Mouse (Mus musculus) cerebellum, adult (tissue): ENCODE measurements around the gene Slc22a1.

ENCODE experiments used
- ATAC-seq: cut with Nextera tagmentation; 2 replicates; pipeline ENCODE4 v1.9.2; 2017; ENCODE audit warnings: mild to moderate bottlenecking, moderate library complexity, mixed read lengths; ENCODE audit not compliant: insufficient number of reproducible peaks, low FRiP score, low TSS enrichment

Gene Slc22a1

DNA sequence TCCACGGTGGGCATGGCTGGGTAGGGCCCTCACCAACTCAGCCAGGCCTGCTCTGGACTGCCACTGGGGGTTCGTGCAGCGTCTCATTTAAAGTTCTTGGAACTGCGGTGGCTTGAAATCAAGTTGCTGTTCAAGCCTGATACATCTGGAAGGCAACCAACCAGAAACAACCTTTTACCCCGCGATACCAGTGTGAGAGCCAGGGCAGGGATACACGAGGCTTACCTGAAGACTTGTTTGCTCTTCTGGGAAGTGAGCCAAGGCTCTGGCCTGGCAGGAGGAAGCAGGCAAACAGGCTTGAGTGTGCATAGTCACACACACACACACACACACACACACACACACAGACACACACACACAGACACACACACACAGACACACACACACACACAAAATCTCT lies at the start of gene Slc22a1:
Gene Slc22a1, minus strand, starts transcription at position 184 of the 400 bp plus-strand sequence.
- ATAC-seq: no peak

GRCm38 (mm10) chr17:12724767-12725744 lies 49.4 kb upstream of the Slc22a1 start:
- no peak for ATAC-seq

GRCm38 (mm10) chr17:12723986-12724766 lies 48.5 kb upstream of the Slc22a1 start:
- ATAC-seq: peak; percentile 17; the same call in 1 of the 2 replicates

- ATAC-seq: no peak
Observed at GRCm38 (mm10) chr17:12722622-12723021, 47.0 kb upstream of the Slc22a1 start.

DNA sequence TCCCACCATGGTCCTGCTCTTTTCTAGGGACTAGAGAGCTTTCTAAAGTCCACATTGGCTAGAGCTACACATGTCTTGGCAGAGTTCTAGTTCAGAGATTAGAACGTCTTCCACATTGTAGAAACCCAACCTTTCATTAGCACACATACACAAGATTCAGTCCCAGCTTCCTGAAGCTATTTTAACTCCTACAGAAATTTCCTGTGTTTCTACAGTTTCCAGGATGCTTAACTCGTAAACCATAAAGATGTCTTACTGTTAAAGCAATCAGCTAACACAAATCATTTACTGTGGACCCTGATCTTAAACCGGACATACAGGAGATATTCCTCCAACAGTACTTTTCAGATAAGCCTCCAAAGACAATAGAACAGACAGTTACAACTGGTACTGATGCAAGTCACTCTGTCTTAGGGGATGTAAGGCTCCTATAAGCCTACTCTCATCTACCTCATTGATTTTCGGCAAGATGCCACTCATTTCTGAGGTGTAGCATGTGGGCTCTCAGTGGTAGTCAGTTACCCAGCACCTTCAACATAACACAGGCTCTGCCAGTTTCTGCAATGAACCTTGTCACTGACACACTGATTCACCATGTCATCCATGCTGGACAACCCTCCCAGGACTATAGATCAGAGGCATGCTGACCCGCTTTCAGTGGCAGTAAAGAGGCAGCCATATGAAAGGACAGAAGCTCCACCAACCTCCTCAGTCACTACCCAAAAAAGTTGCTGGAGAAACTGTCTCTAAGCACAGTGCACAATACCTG lies 45.7 kb upstream of the Slc22a1 start:
- ATAC-seq: no peak

GRCm38 (mm10) chr17:12718251-12718650 lies 42.6 kb upstream of the Slc22a1 start:
- ATAC-seq: peak; percentile 84

DNA sequence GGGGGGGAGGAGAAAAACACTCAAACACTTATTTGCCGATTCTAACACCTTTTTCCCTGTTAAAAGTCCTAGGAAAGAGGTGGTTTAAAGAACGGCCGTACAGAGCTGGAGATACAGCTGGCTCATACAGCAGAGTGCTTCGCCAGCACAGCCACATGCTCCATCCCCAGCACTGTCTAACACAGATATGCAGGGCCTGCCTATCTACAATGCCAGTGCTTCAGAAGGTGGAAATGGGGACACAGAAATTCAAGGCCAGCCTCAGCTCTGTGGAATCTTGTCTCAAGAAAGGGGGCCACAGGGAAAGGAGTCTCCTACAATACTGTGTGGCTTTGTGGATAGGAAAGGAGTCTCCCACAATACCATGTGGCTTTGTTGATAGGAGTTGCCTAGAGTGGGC lies 41.8 kb upstream of the Slc22a1 start:
- no peak for ATAC-seq

- ATAC-seq: no peak
Observed at GRCm38 (mm10) chr17:12715032-12715431, 39.4 kb upstream of the Slc22a1 start.

DNA sequence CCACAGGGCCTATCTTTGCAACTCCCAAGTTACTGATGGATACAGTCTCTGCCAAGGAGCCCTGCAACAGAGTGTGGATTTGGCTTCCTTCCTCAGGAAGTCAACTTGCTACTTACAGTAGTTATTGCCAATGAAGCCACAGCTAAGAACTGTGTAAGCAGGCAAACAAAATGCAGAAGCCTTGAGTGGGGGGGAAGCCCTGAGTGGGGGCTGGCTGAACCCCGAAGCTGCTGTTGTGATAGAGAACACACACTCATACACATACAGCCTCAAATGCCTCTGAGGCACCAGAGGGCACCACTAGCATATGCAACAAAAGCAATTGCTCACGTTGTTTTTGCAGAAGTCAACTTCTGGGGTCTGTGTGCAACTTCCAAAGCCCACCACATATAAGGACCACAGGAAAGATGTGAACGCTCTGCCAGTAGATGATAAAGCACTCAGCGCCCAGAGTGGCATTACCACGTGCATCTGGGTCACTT lies 38.5 kb upstream of the Slc22a1 start:
- no peak for ATAC-seq

DNA sequence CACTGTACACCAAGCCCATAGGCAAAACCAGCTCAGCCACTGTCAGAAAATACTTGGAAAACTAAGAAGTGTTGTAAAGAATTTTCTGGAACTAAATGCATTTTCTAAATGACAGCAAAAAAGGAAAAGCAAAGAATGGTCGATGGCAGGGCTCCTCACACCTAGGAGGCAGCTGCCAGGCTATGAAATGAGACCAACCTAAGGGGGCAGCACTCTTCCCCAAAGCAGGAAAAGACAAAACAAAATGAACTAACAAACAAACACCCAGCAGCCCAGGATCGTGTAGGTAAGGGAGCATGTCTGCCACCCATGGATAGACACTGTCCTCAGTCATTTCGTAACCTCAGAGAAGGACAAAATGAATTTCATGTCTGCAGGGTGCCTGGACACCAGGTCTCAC lies 37.4 kb upstream of the Slc22a1 start:
- no peak for ATAC-seq

DNA sequence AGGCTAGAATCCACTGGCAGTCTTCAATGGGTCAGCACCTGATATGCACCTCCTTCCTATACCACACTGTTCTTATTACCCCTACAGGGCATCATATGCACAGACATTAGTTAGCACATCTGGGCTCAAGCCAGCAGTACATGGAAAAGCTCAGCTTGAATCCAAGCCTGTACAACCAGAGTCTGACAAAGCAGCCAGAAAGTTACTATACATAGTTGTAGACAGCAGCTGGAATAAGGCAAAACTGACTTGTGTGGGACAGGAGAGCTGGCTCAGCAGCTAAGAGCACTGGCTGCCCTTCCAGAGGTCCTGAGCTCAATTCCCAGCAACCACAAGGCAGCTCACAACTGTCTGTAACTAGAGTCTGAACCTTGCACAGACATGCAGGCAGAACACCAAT lies 36.6 kb upstream of the Slc22a1 start:
- no peak for ATAC-seq

GRCm38 (mm10) chr17:12710976-12711375 lies 35.3 kb upstream of the Slc22a1 start:
- ATAC-seq: no peak

DNA sequence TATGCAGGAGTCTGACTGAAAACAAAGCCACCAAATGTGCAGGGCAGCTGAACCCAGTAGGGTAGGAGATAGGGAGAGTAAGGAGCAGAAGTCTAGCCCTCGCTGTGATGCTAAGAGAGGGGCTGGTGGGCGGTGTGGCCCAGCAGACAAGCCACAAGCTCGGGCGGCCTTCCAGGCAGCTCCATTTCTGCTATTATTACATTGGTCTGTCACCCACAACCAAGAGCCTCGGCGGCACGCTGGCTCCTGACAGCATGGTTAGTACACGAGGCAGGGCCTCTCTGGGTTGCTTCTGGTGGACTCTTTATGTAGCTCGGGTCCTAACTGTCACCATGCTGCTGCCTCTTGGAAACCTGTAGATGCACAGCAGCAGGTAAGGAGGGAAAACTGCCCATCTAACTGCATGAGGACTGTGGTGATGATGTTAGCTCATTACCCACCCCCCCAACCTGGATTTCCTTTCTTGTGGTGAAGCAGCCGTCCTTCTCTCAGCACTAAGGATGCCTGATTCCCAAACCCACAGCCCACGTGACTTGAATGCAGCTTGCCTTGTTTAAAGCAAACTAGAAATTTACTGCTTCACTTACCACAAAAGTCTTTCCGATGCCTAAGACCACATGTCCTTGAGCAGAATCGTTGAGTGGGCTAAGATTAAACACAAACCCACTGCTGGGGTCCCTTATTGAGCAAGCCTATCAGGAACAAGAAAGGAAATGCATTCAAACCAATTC lies 34.6 kb upstream of the Slc22a1 start:
- no peak for ATAC-seq

GRCm38 (mm10) chr17:12708398-12708797 lies 32.8 kb upstream of the Slc22a1 start:
- ATAC-seq: no peak

GRCm38 (mm10) chr17:12706590-12707049 lies 31.0 kb upstream of the Slc22a1 start:
- ATAC-seq: no peak

GRCm38 (mm10) chr17:12702901-12703300 lies 27.3 kb upstream of the Slc22a1 start:
- ATAC-seq: peak; percentile 36

GRCm38 (mm10) chr17:12700373-12700772 lies 24.7 kb upstream of the Slc22a1 start:
- no peak for ATAC-seq

GRCm38 (mm10) chr17:12691899-12692298 lies 16.3 kb upstream of the Slc22a1 start:
- ATAC-seq: no peak

DNA sequence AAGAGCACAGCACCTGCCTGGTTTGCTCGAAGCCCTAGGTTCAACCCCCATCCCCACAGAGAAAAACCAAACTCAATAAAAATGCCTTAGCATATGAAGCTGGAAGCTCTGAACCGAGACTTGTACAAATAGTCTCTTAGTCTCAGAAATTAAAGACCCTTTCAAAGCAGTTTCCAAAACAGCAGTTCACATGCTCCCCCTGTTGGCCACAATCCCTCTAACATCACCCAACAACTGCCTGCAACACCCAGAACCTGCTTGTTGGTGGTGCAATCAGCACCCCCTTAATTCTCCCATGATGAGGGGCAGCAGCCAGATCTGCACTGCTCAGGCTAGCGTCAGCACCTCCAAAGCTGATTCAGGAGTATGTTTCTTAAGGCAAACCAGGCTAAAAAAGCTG lies 13.9 kb upstream of the Slc22a1 start:
- no peak for ATAC-seq
